Mouse (Mus musculus) erythroblast, embryonic 14.5 days (primary cell): ENCODE data around the gene Uba5. TPM values are rescaled to one million over a fixed set of nuclear protein-coding genes. Genes with fewer than 3 reads are reported as not detected.

ENCODE experiments used
- H3K27me3 ChIP-seq: 2 replicates; pipeline ENCODE4 v1.6.1; 2012; ENCODE audit warnings: inconsistent platforms; ENCODE audit not compliant: control insufficient read depth
- H3K36me3 ChIP-seq: 2 replicates; pipeline ENCODE4 v1.6.1; 2012; ENCODE audit warnings: mild to moderate bottlenecking, inconsistent platforms; ENCODE audit not compliant: control insufficient read depth
- H3K4me1 ChIP-seq: 2 replicates; pipeline ENCODE4 v1.6.1; 2012; ENCODE audit warnings: inconsistent platforms; ENCODE audit not compliant: control insufficient read depth
- H3K4me3 ChIP-seq: replicated peaks from 2 replicates; pipeline ENCODE3; 2012; ENCODE audit warnings: moderate library complexity, mild to moderate bottlenecking, inconsistent platforms
- H3K9me3 ChIP-seq: 2 replicates; pipeline ENCODE4 v1.6.1; 2012; ENCODE audit warnings: low read length, inconsistent platforms, mixed read lengths; ENCODE audit not compliant: control insufficient read depth
- GATA1 ChIP-seq: IDR thresholded peaks from 2 replicates; pipeline ENCODE4 v1.6.1; 2012; ENCODE audit warnings: low read length, inconsistent platforms, mixed read lengths
- TAL1 ChIP-seq: IDR thresholded peaks from 3 replicates; pipeline ENCODE4 v1.6.1; 2012; ENCODE audit warnings: low read length, inconsistent platforms, mixed read lengths
- polyA plus RNA-seq: library from polyadenylated mRNA; stranded (reverse); fragments of >175 nt; gene quantifications from 2 replicates; pipeline ENCODE4 v1.2.3, GENCODE M21; 2012

Uba5 gene
- polyA plus RNA-seq, 1 experiment = 0.24 TPM

GRCm38 (mm10) chr9:104075808-104076207 is 12.9 kb upstream of the Uba5 start:
- peaks cover 9% of the 10 kb centered on the region; the same call in 1 of the 2 replicates for H3K36me3 ChIP-seq
- H3K4me1 ChIP-seq = no peaks in the 10 kb centered on the region
- no peaks in the 10 kb centered on the region for H3K9me3 ChIP-seq
- TF ChIP-seq GATA1 (no peak), TAL1 (no peak)
- no peak overlapping the region for H3K4me3 ChIP-seq
- no peaks in the 10 kb centered on the region for H3K27me3 ChIP-seq

- TF ChIP-seq TAL1 = no peak
- TF ChIP-seq GATA1 = no peak
- Histone ChIP-seq H3K9me3 (no peaks in the 10 kb centered on the region), H3K27me3 (no peaks in the 10 kb centered on the region), H3K4me3 (no peak overlapping the region), H3K4me1 (no peaks in the 10 kb centered on the region), H3K36me3 (no peaks in the 10 kb centered on the region; the same call in 1 of the 2 replicates)
These were observed 8.1 kb upstream of the Uba5 start for GRCm38 (mm10) chr9:104070863-104071604.

- Histone ChIP-seq H3K36me3 (no peaks in the 10 kb centered on the region; the same call in 1 of the 2 replicates), H3K4me3 (no peak overlapping the region), H3K9me3 (no peaks in the 10 kb centered on the region), H3K4me1 (no peaks in the 10 kb centered on the region), H3K27me3 (no peaks in the 10 kb centered on the region)
- TF ChIP-seq TAL1 (no peak), GATA1 (no peak)
These were observed 7.3 kb upstream of the Uba5 start for GRCm38 (mm10) chr9:104070241-104070640.

- Histone ChIP-seq H3K4me1 (peaks cover 26% of the 10 kb centered on the region), H3K4me3 (peak overlapping the region; percentile 90), H3K9me3 (no peaks in the 10 kb centered on the region), H3K36me3 (peaks cover 9% of the 10 kb centered on the region), H3K27me3 (no peaks in the 10 kb centered on the region)
- TF ChIP-seq GATA1 = no peak
- no peak for TF ChIP-seq TAL1
These were observed 1.6 kb upstream of the Uba5 start for GRCm38 (mm10) chr9:104064571-104064970.

- H3K4me1 ChIP-seq = peaks cover 26% of the 10 kb centered on the region
- no peaks in the 10 kb centered on the region for H3K27me3 ChIP-seq
- no peaks in the 10 kb centered on the region for H3K9me3 ChIP-seq
- no peak for TF ChIP-seq TAL1
- TF ChIP-seq GATA1 = no peak
- H3K36me3 ChIP-seq = peaks cover 11% of the 10 kb centered on the region
- H3K4me3 ChIP-seq = peak within 1 kb of the TSS; percentile 90
These were observed 469 bp upstream of the Uba5 start, which contains the start of gene Acad11 for GRCm38 (mm10) chr9:104063244-104063961. TSS of gene Acad11 (plus strand) at chr9:104063377.

- Histone ChIP-seq H3K36me3 (peaks cover 85% of the 10 kb centered on the region), H3K4me1 (no peaks in the 10 kb centered on the region), H3K9me3 (no peaks in the 10 kb centered on the region), H3K4me3 (no peak overlapping the region), H3K27me3 (no peaks in the 10 kb centered on the region)
- TF ChIP-seq TAL1 = no peak
- no peak for TF ChIP-seq GATA1
These were observed 11.9 kb downstream of the Uba5 start for GRCm38 (mm10) chr9:104051028-104051427.

GRCm38 (mm10) chr9:104043676-104044075 is 19.3 kb downstream of the Uba5 start:
- TF ChIP-seq GATA1 (no peak), TAL1 (no peak)
- Histone ChIP-seq H3K27me3 (no peaks in the 10 kb centered on the region), H3K36me3 (peaks cover 26% of the 10 kb centered on the region), H3K4me3 (no peak overlapping the region), H3K9me3 (no peaks in the 10 kb centered on the region), H3K4me1 (no peaks in the 10 kb centered on the region)

GRCm38 (mm10) chr9:104040362-104040761 is 22.6 kb downstream of the Uba5 start, which contains the start of gene Gm28305:
TSS of gene Gm28305 (plus strand) at chr9:104040662.
- H3K4me1 ChIP-seq = no peaks in the 10 kb centered on the region
- no peaks in the 10 kb centered on the region for H3K9me3 ChIP-seq
- 0 out of 2 replicates have a peak, but pooled peaks cover 2% of the 10 kb centered on the region for H3K36me3 ChIP-seq
- no peak within 1 kb of the TSS for H3K4me3 ChIP-seq
- no peaks in the 10 kb centered on the region for H3K27me3 ChIP-seq
- TF ChIP-seq GATA1 = no peak
- no peak for TF ChIP-seq TAL1

GRCm38 (mm10) chr9:104039742-104040141 is 23.2 kb downstream of the Uba5 start:
- no peak overlapping the region for H3K4me3 ChIP-seq
- no peaks in the 10 kb centered on the region for H3K4me1 ChIP-seq
- 0 out of 2 replicates have a peak, but pooled peaks cover 2% of the 10 kb centered on the region for H3K36me3 ChIP-seq
- no peaks in the 10 kb centered on the region for H3K27me3 ChIP-seq
- no peaks in the 10 kb centered on the region for H3K9me3 ChIP-seq
- TF ChIP-seq TAL1 = no peak
- TF ChIP-seq GATA1 = no peak
